ENCODE assay signal across 22 mouse cellular contexts in the genomic region with DNA sequence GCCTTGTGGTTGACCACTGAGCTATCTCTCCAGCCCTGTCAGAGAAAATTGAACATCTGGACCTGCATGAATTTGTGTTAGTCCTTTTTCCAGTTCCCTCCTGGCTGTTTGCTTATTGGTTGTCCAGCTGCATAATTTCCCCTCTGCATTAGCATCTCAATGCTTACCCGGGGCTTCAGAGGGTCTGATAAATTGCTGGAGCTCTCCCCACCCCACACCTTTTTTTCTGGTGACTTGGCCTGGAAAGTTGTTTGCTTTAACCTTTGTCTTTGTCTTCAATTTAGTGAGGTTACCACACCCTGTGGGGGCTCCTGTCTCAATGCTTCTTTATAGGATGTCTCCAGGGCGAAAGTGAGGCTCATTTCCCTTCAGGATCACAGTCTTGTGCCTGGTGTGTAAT. TPM values are rescaled to one million over a fixed set of nuclear protein-coding genes. Genes with fewer than 3 reads are reported as not detected.
DNase-seq lines count a peak whose midpoint lies in the region; ATAC-seq and TF ChIP-seq lines count a peak whose summit lies in the region.
"Had no signal": no experiment of that assay in that cellular context is flagged by ENCODE, and none has a peak within 500 bp of the region (broad histone marks: within the 10 kb centered on the region; RNA-seq: fewer than 3 reads in every experiment).

No protein-coding gene starts in this region.

- no peak for TF ChIP-seq POLR2A in heart, adult 2 months (IDR thresholded peaks at IDR 0.05; ENCODE audit: insufficient read depth, low read depth, low read length)

- H3K36me3 ChIP-seq in heart, adult 2 months (ENCODE audit: control insufficient read depth, insufficient read depth, low read length) = no peaks in the 10 kb centered on the region; the same call in 1 of the 2 replicates
- H3K36me3 ChIP-seq in midbrain, embryonic 10.5 days = no peaks in the 10 kb centered on the region
- H3K36me3 ChIP-seq in midbrain, embryonic 13.5 days = no peaks in the 10 kb centered on the region
- H3K36me3 ChIP-seq in stomach, postnatal 0 days (ENCODE audit: control insufficient read depth, insufficient read depth, low read length) = no peaks in the 10 kb centered on the region
- H3K36me3 ChIP-seq: embryonic facial prominence, embryonic 10.5 days; hindbrain, embryonic 15.5 days had no signal

- intact Hi-C loops in heart, adult 2 months (cut with DNase I) = no loop called here
- intact Hi-C loops in heart, postnatal 14 days (cut with DNase I) = no loop called here

- H3K4me3 ChIP-seq in heart, adult 2 months = no peak overlapping the region
- no peak overlapping the region for H3K4me3 ChIP-seq in midbrain, embryonic 10.5 days
- H3K4me3 ChIP-seq in midbrain, embryonic 13.5 days (replicated peaks) = no peak overlapping the region
- no peak overlapping the region for H3K4me3 ChIP-seq in stomach, postnatal 0 days (ENCODE audit: low read depth, low read length)
- H3K4me3 ChIP-seq: embryonic facial prominence, embryonic 10.5 days; hindbrain, embryonic 15.5 days had no signal

- TF ChIP-seq CTCF in heart, adult 2 months (IDR thresholded peaks at IDR 0.05) = no peak
- no peak for TF ChIP-seq CTCF in stomach, postnatal 0 days (IDR thresholded peaks at IDR 0.05; ENCODE audit: low read depth)

- no peaks in the 10 kb centered on the region for H3K27me3 ChIP-seq in heart, adult 2 months (ENCODE audit: control insufficient read depth, insufficient read depth, low read length)
- H3K27me3 ChIP-seq in midbrain, embryonic 10.5 days (ENCODE audit: low read depth, poor library complexity, severe bottlenecking) = no peaks in the 10 kb centered on the region
- H3K27me3 ChIP-seq in midbrain, embryonic 13.5 days = no peaks in the 10 kb centered on the region
- no peaks in the 10 kb centered on the region for H3K27me3 ChIP-seq in stomach, postnatal 0 days (ENCODE audit: control insufficient read depth, insufficient read depth, low read length)

- 49% methylated on average over 2 of the region's 2 CpGs for WGBS in heart, adult 2 months
- WGBS in midbrain, embryonic 10.5 days = 27% methylated on average over 2 of the region's 2 CpGs
- WGBS in midbrain, embryonic 13.5 days = 12% methylated on average over 2 of the region's 2 CpGs
- WGBS in stomach, postnatal 0 days = 34% methylated on average over 2 of the region's 2 CpGs

- no peak for DNase-seq in heart, adult 2 months
- no peak for DNase-seq in heart, postnatal 14 days
- DNase-seq in midbrain, embryonic 10.5 days (ENCODE audit: low spot score) = no peak
- peak; percentile 54 for DNase-seq in embryo, embryonic 10.5 days (ENCODE audit: low spot score)
- DNase-seq in stomach, postnatal 0 days (ENCODE audit: low spot score) = no peak
- no peak for DNase-seq in frontal cortex, postnatal 14 days (ENCODE audit: low spot score in 2 of 2)
- DNase-seq: adrenal gland, adult 8-10 months; cerebellum, adult 9-11 months; gastrocnemius, postnatal 36 days; kidney, adult 18-20 months; kidney, postnatal 14 days; layer of hippocampus, adult 9-11 months; lung, adult 2 months; thymus, postnatal 25 days had no signal

- peak overlapping the region; percentile 31; the same call in 1 of the 2 replicates for H3K27ac ChIP-seq in heart, adult 2 months
- 0 out of 2 replicates have a peak overlapping the region, but pooled peaks have one; percentile 49 for H3K27ac ChIP-seq in midbrain, embryonic 10.5 days (replicated peaks)
- H3K27ac ChIP-seq in midbrain, embryonic 13.5 days = no peak overlapping the region
- peak overlapping the region; percentile 63 for H3K27ac ChIP-seq in stomach, postnatal 0 days (replicated peaks)
- H3K27ac ChIP-seq: embryonic facial prominence, embryonic 10.5 days; hindbrain, embryonic 15.5 days; macrophage had no signal

- H3K79me2 ChIP-seq in heart, adult 2 months (replicated peaks; ENCODE audit: control insufficient read depth, insufficient read depth, low read length) = no peaks in the 10 kb centered on the region

- ATAC-seq in midbrain, embryonic 13.5 days = no peak
- no peak for ATAC-seq in stomach, postnatal 0 days (ENCODE audit: low FRiP score, low TSS enrichment)

- H3K9ac ChIP-seq in heart, adult 2 months (ENCODE audit: low read depth, low read length) = no peak overlapping the region
- no peak overlapping the region for H3K9ac ChIP-seq in midbrain, embryonic 13.5 days (replicated peaks)
- no peak overlapping the region for H3K9ac ChIP-seq in stomach, postnatal 0 days (ENCODE audit: low read length)
- H3K9ac ChIP-seq: hindbrain, embryonic 15.5 days had no signal

- no peak for TF ChIP-seq EP300 in heart, adult 2 months (IDR thresholded peaks at IDR 0.05; ENCODE audit: insufficient read depth, low read depth, low read length)
- TF ChIP-seq EP300 in stomach, postnatal 0 days (optimal IDR thresholded peaks at IDR 0.05) = no peak

- H3K4me1 ChIP-seq in heart, adult 2 months (ENCODE audit: control insufficient read depth, insufficient read depth, low read length) = peaks cover 8% of the 10 kb centered on the region
- H3K4me1 ChIP-seq in midbrain, embryonic 10.5 days = peaks cover 33% of the 10 kb centered on the region
- peaks cover 14% of the 10 kb centered on the region for H3K4me1 ChIP-seq in midbrain, embryonic 13.5 days (replicated peaks)
- no peaks in the 10 kb centered on the region for H3K4me1 ChIP-seq in stomach, postnatal 0 days (replicated peaks; ENCODE audit: control insufficient read depth, insufficient read depth)

- H3K4me2 ChIP-seq in midbrain, embryonic 13.5 days (replicated peaks) = no peak overlapping the region
- H3K4me2 ChIP-seq in stomach, postnatal 0 days (replicated peaks; ENCODE audit: low read depth) = no peak overlapping the region
- H3K4me2 ChIP-seq: hindbrain, embryonic 15.5 days had no signal

- H3K9me3 ChIP-seq in midbrain, embryonic 10.5 days (replicated peaks) = no peaks in the 10 kb centered on the region
- H3K9me3 ChIP-seq in midbrain, embryonic 13.5 days = no peaks in the 10 kb centered on the region
- no peaks in the 10 kb centered on the region for H3K9me3 ChIP-seq in stomach, postnatal 0 days (ENCODE audit: control insufficient read depth, low read length)
- H3K9me3 ChIP-seq: embryonic facial prominence, embryonic 10.5 days; G1E; hindbrain, embryonic 15.5 days had no signal

RNA-seq across cellular contexts. Expression of a gene that starts 24.8 kb away (rescaled TPM):
- total RNA-seq in heart, adult 2 months (2021) = 1 to 10 TPM; 1.5 to 1.8 TPM
- 0.61 and 1.3 TPM in 2 replicates for polyA plus RNA-seq in heart, adult 2 months (2012; rRNA removed)
- total RNA-seq in heart, postnatal 14 days (2021) = 1 to 10 TPM; 2.9 to 3.4 TPM
- polyA plus RNA-seq in midbrain, embryonic 10.5 days (2016; fragmentation: Nextera tagmentation; extraction: Ambion mirVana) = 1.8 and 3.1 TPM in 2 replicates
- 1.2 and 1.4 TPM in 2 replicates for polyA plus RNA-seq in midbrain, embryonic 13.5 days (2015; fragmentation: Nextera tagmentation; extraction: Ambion mirVana)
- 5.6 and 6.8 TPM in 2 replicates for polyA plus RNA-seq in stomach, postnatal 0 days (2015; fragmentation: Nextera tagmentation; extraction: Ambion mirVana)

RNA-seq across cellular contexts. Expression of a gene that starts 44.3 kb away (rescaled TPM):
- 10 to 100 TPM; 47.8 to 51.1 TPM for total RNA-seq in heart, adult 2 months (2021)
- polyA plus RNA-seq in heart, adult 2 months (2012; rRNA removed) = 20.4 and 35.6 TPM in 2 replicates
- total RNA-seq in heart, postnatal 14 days (2021) = 10 to 100 TPM; 47.7 to 48.0 TPM
- 227 and 230 TPM in 2 replicates for polyA plus RNA-seq in midbrain, embryonic 10.5 days (2016; fragmentation: Nextera tagmentation; extraction: Ambion mirVana)
- 247 and 261 TPM in 2 replicates for polyA plus RNA-seq in midbrain, embryonic 13.5 days (2015; fragmentation: Nextera tagmentation; extraction: Ambion mirVana)
- polyA plus RNA-seq in stomach, postnatal 0 days (2015; fragmentation: Nextera tagmentation; extraction: Ambion mirVana) = 104 and 109 TPM in 2 replicates

RNA-seq across cellular contexts. Expression of a gene that starts 53.4 kb away (rescaled TPM):
- total RNA-seq in heart, adult 2 months (2021) = not detected
- 0.12 TPM in 1 of 2 replicates, not detected in the other for polyA plus RNA-seq in heart, adult 2 months (2012; rRNA removed)
- total RNA-seq in heart, postnatal 14 days (2021) = not detected
- polyA plus RNA-seq in midbrain, embryonic 10.5 days (2016; fragmentation: Nextera tagmentation; extraction: Ambion mirVana) = not detected in 2 replicates
- not detected in 2 replicates for polyA plus RNA-seq in midbrain, embryonic 13.5 days (2015; fragmentation: Nextera tagmentation; extraction: Ambion mirVana)
- polyA plus RNA-seq in stomach, postnatal 0 days (2015; fragmentation: Nextera tagmentation; extraction: Ambion mirVana) = 0.19 and 0.28 TPM in 2 replicates
- total RNA-seq: adrenal gland, adult 8-10 months; left cerebral cortex, postnatal 14 days; monocyte, adult 5-6 weeks had no signal
- polyA plus RNA-seq: embryonic facial prominence, embryonic 10.5 days; G1E; hindbrain, embryonic 15.5 days; macrophage; small intestine, adult 2 months had no signal
